Mouse (Mus musculus): ENCODE data around the gene Supt6.

Gene Supt6

DNA sequence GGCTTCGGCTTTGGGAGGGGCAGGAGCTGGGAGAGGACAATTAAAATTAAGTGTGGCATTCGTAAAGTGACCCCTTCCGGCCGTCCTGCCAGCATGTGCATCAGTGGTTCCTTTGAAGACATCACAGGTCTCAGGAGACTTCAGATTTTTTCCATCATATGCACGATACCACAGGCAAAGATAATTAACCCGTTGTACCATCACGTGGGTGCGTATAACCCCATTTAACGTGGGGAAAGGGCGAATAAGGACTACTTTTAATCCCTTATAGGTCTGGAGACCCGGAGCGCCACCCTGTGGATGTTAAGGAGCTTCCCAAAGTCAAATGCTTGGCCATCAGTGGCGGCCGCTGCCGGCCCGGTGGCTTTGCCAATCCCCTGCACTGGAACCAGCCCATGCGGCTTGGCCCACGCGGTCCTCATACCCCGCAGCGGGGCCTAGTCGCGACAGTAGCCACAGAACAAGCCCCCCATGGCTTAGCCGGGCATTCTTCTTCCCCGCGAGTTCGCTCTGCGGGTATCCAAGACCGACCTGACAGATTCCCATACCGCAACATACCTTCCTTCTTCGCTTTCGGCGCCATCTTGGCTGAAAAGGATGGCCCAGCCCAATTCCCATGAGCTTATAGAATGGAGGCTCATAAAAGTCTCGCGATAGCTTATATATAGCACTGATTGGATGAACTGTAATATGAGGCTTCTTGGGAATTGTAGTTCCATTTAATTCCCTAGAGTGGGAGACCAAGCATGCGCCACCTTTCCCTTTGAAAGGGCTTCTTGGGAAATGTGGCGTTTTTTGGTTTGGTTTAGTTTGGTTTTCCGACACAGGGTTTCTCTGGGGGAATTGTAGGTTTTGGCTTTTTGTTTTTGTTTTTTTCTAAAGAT is 62.6 kb downstream of the Supt6 start, which contains the start of gene Rpl23a:
TSS of gene Rpl23a (minus strand) at position 624 of the 884 bp plus-strand sequence.
- DNase-seq (ENCODE audit: extremely low spot score, low read depth, low spot score) = peak; percentile 93

DNA sequence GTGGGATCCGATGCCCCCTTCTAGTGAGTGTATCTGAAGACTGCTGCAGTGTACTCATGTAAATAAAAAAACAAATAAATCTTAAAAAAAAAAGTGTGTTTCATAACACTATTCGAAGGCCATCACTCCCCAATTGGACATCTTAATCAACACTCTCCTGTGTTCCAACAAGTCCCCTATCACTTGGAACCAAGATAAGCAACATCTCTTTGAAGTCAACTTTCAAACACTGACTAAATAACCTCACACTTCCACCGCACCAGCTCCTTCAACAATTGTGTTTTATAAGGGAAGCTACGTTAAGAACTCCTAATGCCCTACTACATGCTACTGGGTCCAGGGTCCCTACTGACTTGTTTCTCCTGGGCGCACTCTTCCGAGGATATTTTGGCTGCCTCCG is 63.3 kb downstream of the Supt6 start:
- no peak for DNase-seq (ENCODE audit: extremely low spot score, low read depth, low spot score)

DNA sequence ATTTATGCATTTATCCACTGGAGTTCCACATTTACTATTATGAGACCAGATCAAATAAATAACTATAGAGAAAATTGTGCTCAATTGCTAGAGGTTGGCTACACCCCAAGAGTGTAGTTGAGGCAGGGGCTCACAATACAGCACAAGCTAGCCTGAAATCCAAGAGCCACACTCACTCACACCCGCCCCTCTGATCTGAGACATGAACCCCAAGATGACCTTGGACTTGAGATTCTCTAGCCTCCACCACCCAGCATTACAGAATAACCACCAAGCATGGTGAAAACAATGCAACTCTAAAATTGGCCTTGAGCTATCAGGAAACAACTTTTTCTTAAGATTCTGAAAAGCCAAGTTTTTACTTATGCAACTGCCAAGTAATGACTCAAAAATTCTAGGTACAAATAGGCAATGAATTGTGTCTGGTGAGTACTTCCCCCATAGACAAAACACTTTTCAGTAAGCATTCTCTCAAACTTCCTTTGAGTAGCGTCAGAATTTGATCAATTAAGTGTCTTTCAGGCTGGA is 63.9 kb downstream of the Supt6 start:
- DNase-seq (ENCODE audit: extremely low spot score, low read depth, low spot score) = no peak

DNA sequence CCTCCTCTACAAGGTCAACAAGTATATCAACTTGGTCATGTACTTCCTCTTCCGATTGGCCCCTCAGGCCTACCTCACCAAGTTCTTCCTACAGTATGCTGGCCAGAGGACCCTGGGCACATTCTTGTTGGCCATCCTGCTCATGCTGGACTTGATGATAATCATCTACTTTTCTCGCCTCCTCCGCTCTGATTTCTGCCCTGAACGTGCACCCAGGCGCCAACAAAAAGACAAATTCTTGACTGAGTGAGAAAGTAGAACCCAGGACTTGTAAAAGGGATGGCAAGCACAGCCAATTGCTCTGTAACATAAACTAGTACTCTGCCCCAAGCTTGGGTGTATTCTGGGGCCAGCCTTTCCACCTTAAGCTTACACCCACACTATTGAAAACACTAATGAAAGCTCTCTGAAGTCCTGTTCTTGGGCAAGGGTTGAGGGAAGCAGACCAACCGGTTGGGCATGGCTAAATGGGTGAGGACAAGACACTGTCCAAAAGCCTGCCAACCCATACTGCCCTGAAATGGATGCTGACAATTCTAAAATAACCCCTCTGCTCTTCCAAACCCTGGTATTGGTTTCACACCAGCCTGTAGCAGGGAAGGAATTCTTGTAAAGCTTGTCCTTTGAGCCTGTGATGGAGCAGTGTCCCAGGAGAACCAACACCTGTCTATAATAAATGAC is 65.6 kb downstream of the Supt6 start:
- DNase-seq (ENCODE audit: extremely low spot score, low read depth, low spot score) = no peak

DNA sequence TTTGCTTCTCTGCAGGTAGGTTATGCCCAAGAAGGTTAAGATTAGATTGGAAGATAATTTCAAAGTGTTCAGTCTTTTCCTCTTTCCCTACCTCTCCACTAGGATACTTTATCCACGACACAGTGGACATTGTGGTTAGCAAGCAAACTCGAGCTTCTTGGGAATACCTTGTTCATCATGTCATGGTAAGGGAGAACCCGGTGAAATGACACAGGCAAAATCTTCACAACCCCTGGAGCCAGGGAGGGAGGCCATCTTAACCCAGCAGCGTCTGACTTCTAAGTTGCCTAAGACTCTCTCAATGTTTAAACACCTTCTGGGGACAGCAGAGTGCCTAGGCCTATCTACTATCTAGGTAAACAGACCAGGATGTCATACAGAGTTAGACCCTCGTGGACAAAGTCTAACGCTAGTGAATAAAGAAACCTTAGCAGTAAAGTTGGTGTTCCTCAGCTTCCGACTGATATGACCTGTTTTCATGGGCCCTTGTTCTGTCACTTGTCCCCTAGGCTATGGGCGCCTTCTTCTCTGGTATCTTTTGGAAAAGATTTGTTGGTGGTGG is 66.3 kb downstream of the Supt6 start:
- no peak for DNase-seq (ENCODE audit: extremely low spot score, low read depth, low spot score)

DNA sequence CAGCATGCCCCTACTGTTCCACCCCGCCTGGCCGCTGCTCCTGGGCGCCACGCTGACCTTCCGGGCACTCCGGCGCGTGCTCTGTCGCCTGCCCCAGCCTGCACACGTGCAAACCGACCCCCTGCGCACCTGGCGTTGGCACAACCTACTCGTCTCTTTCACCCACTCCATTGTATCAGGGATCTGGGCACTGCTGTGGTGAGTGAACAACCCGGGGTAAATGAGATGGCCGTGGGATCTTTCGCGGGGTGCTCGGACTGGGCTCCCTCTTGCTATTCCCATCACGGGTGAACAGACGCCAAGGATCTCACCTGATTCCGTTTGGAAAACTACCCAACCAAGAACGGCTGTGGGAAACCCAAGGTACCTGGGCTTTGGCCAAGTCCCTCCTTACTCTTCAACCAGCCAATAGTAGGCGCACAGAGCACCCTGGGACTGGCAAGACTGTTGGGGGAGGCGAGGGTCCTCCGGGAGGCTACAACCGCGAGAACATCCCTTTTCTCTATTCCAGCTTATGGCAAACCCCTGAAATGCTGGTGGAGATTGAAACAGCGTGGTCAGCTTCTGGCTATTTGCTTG is 66.8 kb downstream of the Supt6 start:
- DNase-seq (ENCODE audit: extremely low spot score, low read depth, low spot score) = no peak

DNA sequence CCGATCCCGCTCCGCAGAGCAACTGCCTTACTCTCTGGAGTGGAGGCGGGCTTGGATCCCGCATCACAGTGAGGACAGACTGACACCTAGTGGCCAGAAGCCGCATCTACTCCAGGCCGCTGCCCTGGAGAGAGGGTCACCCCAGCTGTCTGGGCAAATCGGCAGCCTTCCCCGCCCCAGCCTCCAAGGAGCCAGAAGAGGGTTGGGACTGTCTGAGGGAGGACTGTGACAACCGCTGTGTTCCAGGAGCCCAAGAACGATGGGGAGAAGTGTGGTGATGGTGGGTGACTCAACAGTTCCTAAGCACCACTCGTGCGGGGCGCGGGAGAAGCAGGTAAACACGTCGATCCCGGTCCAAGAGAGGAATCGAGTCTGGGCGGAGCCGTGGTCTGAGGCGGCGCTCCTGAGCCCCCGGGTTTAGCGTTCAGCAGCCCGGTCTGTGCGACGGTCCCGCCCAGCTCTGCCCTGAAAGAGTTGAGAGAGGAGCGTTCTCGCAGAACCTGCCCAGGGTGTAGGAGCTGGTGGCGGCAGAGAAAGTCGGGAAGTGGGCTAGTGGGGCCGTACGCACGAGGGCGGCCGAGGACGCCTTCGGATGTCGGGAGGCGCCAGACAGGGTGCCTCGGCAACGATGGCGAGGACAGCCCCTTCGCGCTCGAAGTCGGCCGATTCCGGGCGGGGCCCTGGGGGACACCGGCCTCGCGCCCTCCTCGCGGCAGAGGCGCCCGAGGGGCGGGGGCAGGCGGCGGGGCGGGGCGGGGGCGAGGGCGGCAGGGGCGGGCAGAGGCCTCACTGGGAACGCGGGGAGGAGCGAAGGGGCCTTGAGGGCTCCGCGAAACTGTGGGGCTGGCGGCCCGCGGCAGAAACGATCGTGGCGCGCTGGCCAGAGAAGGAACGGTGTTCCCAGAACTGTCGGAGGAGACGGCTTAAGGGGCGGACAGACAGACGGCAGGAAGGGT is 67.6 kb downstream of the Supt6 start:
- peak; percentile 89 for DNase-seq (ENCODE audit: extremely low spot score, low read depth, low spot score)

DNA sequence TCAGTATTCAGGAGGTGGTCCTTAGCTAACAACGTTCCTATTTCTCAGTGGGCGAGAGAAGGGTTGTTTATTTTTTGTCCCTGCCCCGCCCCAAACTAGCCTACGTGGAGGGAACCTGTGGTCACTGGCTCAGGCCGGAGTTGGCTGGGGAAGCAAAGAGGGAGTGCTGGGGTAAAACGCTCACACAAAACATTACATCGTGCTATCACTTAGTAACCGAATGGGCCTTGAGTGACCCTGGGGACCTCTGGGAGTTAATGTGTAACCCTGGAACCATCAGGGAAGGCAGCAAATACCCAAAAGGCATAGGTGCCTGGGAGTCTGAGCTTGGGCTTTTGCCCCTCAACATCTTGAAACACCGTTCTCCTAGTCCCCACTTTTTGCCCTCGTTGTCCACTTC is 68.3 kb downstream of the Supt6 start:
- DNase-seq (ENCODE audit: extremely low spot score, low read depth, low spot score) = no peak

DNA sequence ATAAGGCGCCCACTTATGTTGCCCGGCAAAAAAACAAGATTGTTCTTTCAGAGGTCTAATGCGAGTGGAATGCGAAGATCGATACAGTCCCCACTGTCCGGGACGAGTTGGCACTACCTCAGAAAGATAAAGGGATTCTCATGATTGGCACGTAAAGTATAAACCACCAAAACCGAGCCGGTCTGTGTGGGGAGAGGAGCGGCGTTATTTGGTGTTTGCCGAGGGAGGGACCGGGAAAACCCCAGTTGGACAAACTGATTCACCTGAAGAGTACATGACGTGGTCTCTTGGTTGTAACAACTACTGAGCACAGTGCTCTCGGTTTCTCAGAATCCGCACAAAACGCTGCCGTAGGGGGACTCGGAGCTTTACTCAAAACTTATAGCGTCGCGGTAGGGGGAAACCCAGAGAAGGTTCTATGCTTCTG is 68.9 kb downstream of the Supt6 start:
- DNase-seq (ENCODE audit: extremely low spot score, low read depth, low spot score) = no peak

DNA sequence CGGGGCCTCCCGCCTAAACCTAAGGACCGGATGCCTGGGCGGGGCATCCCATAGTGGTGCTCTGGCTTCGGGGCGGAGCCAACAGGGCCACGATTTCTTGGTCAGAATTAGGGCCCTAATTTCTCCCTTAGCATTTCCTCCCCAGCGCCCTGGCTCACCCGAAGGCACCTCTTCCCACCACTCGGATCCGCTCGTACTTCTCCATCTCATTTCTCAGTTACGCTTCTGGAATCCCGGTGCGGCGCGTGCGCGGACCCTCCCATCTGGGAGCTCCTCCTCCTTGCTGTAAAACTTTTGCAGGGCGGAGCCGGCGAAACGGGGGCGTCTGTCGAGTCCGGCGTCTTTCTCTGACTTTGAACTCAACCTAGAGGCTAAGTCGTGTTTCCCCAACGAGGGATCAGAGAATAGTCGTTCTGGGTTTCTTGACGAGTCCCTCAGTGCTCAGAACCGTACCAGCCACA is 69.4 kb downstream of the Supt6 start, which contains the start of the genes Nek8 and Tlcd1:
TSS of gene Nek8 (minus strand) at position 274 of the 461 bp plus-strand sequence.
TSS of gene Tlcd1 (plus strand) at position 310 of the 461 bp plus-strand sequence.
- DNase-seq (ENCODE audit: extremely low spot score, low read depth, low spot score) = no peak

DNA sequence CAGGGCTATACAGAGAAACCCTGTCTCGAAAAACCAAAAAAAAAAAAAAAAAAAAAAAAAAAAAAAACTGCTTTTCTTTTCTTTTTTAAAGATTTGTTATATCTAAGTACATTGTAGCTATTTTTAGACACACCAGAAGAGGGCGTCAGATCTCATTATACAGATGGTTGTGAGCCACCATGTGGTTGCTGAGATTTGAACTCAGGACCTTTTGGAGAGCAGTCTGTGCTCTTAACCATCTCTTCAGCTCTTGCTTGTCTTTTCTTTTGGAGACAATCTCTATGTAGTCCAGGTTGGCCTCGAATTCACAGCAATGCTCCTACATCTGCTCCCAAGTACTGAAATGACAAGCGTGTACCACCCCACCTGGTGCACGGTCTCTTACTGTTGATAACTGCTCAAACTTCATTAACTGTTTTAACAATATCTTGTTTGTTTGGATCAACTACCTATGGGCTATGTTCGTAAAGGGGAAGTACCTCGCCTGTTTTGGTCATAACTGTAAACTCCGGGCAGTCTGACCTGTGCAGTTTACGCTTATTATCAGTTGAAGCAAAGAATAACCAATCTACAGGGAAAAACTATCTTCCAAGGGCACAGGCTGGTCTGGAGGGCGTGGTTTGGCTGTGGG is 69.9 kb downstream of the Supt6 start:
- no peak for DNase-seq (ENCODE audit: extremely low spot score, low read depth, low spot score)

DNA sequence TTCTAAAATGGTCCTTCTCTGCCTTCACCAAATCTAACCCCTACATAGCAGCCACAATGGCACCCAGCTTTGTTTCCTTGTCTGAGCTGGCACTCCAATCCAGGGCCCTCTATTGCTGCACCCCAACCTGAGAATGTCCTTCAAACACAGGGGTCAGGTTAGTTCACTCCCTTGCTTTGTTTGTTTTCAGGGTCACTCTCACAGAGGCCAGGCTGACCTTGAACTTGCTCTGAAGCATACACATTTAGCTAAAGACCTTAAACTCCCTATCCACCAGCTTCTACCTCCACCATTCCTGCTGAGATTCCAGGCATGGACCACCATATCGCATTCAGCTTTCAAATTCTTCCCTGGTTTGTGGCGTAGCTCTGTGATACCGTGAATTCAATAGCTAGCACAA is 71.3 kb downstream of the Supt6 start:
- no peak for DNase-seq (ENCODE audit: extremely low spot score, low read depth, low spot score)

DNA sequence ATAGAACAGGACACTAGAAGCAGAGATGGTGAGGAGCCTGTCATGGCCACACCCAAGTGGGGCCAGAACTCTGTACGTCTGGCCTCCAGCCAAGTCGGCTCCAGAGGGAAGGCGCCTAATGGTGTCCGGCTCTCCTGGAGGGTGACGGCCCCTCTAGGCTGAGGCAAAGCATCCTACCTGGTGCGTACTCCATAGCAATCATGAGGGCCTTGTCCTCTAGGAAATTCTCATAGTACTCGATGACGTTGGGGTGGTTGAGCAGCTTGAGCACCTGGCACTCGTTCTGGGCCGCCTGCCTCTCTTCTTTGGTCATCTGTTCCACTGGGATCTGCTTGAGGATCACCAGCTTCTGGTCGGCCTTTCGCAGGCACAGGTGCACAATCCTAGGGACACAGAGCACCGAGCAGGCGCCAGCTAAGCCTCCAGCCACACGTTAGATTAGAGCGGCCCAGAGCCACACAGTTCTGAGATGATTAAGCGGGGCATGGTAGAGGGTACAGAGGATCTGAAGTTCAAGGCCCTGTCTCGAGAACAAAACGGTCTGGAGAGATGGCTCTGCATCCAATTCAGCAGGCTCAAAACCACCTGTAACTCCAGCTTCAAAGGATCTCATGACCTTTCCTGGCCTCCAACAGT is 72.9 kb downstream of the Supt6 start:
- DNase-seq (ENCODE audit: extremely low spot score, low read depth, low spot score) = no peak

DNA sequence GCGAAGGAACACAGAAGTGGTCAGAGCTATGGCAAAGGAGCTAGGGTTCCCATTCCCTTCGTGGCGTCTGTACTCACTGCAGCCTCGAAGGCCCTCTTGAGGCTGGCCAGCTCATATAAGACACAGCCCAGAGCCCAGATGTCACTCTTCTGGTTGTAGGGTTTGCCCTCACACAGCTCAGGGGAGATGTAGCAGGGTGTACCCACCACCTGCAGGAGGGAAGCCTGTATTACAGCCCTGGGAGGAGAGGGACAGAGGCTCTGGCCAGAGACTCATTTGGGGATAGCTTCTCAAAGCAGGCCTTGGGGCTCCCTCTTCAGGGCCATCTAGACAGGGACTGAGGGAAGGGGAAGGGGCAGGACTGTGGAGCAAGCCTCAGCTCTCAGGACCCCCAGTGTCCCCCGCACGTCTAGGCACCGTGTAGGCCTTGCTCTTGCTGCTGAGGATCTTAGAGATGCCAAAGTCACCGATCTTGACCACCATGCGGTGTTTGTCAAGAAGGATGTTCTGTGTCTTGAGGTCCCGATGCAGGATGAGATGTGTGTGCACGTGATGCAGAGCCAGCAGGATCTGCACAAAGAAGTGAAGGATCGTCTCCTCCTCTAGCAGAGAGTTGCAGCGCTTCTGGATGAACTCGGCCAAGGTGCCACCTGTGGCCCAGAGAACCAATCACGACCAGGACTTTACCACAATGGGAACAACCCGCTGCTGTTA is 73.6 kb downstream of the Supt6 start:
- DNase-seq (ENCODE audit: extremely low spot score, low read depth, low spot score) = no peak

DNA sequence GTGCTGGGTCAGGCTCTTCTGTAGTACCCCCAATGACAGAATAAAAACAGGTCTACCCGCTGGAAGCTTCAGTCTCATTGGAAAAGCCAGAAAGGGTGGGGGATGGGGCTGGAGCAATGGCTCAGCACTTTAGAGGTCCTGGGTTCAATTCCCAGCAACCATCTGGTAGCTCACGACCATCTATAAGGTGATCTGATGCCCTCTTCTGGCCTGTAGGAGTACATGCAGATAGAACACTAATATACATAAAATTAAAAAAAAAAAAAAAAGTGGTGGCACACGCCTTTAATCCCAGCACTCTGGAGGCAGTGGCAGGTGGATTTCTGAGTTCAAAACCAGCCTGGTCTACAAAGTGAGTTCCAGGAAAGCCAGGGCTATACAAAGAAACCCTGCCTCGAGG is 74.5 kb downstream of the Supt6 start:
- DNase-seq (ENCODE audit: extremely low spot score, low read depth, low spot score) = no peak

DNA sequence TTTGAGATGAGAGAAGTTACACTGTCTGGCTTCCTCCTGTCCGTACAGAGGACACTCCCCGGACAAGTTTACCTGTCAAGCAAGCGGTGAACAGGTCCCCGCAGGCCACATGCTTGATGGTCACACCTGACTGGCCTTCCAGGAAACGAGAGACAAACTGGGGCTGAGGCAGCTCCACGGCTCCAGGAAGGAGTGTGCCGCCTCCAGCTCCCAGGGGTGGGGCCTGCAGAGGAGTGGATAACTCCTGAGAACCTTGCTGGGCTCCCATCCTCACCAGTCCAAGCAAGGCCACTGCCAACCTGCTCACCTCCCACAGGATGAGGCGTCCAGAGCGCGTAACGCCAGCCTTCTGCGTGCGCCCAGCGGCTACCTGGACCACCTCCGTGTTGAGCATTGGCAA is 75.5 kb downstream of the Supt6 start:
- DNase-seq (ENCODE audit: extremely low spot score, low read depth, low spot score) = no peak

DNA sequence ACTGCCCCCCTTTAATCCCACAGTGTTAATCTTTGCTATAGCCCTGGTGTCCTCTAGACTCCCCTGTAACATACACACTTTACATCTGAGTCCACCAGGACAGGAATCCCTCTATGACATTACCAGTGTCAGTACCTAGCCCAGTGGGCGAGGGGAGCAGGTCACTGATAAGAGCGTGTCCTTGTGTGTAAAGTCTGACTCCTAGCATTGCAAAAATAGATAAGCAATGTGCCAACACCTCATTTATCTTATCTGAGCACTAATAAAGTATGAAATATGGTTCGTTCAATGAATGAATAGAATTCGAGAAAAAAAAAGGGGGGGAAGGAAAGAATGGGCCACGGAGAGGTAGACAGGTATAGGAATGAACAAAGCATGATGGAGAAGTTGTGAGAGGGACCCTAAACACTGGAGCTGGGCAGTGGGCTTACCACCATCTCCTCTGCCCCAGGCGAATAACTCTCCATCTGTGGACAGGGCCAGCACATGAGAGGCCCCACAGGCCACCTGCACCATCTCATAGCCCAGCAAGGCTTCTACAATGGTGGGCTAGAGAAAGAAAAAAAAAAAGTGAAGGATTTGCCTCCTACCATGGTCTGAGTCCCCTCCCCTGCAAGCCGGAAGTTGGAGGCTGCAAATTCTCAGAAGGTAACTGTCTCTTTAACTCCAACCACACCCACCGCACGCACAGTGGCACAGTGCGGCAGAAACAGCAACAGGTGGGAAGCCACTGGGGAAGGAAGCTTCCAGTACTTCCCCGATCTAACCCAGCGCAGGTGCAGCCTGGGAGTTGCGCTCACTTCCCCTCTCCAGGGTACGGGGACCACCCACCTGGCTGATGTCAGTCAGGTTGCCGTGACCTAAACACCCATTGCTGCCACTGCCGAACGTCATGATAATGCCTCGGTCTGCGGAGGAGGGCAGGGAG is 77.0 kb downstream of the Supt6 start:
- no peak for DNase-seq (ENCODE audit: extremely low spot score, low read depth, low spot score)
